Mouse (Mus musculus): ENCODE results near the gene Zhx3. TPM values are rescaled to one million over a fixed set of nuclear protein-coding genes. Genes with fewer than 3 reads are reported as not detected.

Gene Zhx3
- polyA plus RNA-seq, 1 experiment from 2014 or later, result 16.9 TPM

DNA sequence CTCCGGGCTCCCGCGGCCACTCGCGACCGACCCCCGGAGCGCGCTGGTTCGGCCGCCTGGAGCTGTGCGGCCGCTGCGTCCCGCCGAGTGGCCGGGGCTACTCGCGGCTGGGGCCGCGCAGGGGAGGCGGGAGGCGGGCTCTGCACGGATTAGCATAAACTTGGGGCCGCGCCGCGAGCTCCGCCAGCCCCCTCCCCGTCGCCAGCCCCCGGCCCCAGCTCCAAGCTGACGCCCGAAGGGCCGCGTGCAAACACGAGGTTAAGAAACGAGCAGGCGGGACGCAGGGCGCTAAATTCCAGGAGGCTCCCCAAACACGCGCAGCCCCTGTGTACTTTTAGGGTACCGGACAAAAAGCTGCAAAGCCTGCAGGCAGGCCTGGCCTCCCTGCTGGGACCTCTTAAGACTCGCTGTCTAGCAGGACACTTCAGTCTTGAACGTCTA, 39.5 kb upstream of the Zhx3 start, which contains the start of gene Emilin3:
Gene Emilin3, minus strand, starts transcription at position 98 of the 441 bp plus-strand sequence.
- Histone ChIP-seq H3K27me3 (ENCODE audit: control insufficient read depth, insufficient read depth, low read length) (peaks cover 34% of the 10 kb centered on the region), H3K9me3 (ENCODE audit: control insufficient read depth, low read length) (no peaks in the 10 kb centered on the region), H3K27ac (replicated peaks; ENCODE audit: low read depth, low read length) (no peak within 1 kb of the TSS), H3K4me3 (replicated peaks; ENCODE audit: low read depth, low read length) (peak within 1 kb of the TSS; percentile 46), H3K9ac (replicated peaks; ENCODE audit: low read length) (peak within 1 kb of the TSS; percentile 43), H3K4me2 (ENCODE audit: low read length) (peak within 1 kb of the TSS; percentile 84), H3K4me1 (ENCODE audit: control insufficient read depth, insufficient read depth, low read length) (peaks cover 11% of the 10 kb centered on the region; the same call in 1 of the 2 replicates), H3K36me3 (ENCODE audit: control insufficient read depth, insufficient read depth, low read length) (no peaks in the 10 kb centered on the region)
- under 1% methylated on average over 46 of the region's 46 CpGs for WGBS
- DNase-seq (peak; percentile 62), ATAC-seq (ENCODE audit: low FRiP score, low TSS enrichment) (peak; percentile 24)

DNA sequence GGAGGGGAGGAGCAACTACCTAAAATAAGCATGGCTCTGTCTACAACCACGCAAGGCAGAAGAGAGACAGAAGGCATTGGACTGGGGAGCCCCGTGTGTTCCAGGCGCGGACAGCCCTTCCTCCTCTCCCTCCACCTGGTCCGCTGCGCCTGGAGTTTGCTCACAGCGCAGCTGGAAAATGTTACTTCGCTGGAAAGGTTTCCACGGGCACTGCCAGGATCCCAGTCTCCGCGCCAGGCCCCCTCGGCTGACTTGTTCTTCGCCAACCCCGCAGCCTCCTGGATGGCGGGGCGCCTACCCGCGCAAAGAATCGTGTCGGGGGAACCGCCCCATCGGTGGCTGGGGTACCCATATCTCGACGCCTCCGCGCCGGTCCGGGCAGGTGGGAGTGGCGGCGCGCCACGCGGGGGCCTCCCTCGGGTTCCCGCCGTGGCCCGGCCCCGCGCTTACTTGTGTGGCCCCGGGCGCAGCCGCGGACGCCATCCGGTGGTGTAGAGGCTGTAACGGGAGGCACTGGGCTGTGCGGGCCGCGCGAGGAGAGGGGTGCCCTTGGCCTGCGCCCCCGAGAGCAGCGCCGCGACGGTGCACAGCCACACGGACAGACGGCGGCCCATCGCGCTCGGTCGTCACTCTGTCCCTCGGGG, 38.9 kb upstream of the Zhx3 start:
- ATAC-seq (ENCODE audit: low FRiP score, low TSS enrichment) (peak; percentile 55), DNase-seq (peak; percentile 51)
- H3K4me3 ChIP-seq (replicated peaks; ENCODE audit: low read depth, low read length), result peak overlapping the region; percentile 46
- peak overlapping the region; percentile 84 for H3K4me2 ChIP-seq (ENCODE audit: low read length)
- H3K27me3 ChIP-seq (ENCODE audit: control insufficient read depth, insufficient read depth, low read length), result peaks cover 34% of the 10 kb centered on the region
- H3K27ac ChIP-seq (replicated peaks; ENCODE audit: low read depth, low read length), result no peak overlapping the region
- no peaks in the 10 kb centered on the region for H3K9me3 ChIP-seq (ENCODE audit: control insufficient read depth, low read length)
- peak overlapping the region; percentile 43 for H3K9ac ChIP-seq (replicated peaks; ENCODE audit: low read length)
- no peaks in the 10 kb centered on the region for H3K36me3 ChIP-seq (ENCODE audit: control insufficient read depth, insufficient read depth, low read length)
- WGBS, result under 1% methylated on average over 64 of the region's 64 CpGs
- H3K4me1 ChIP-seq (ENCODE audit: control insufficient read depth, insufficient read depth, low read length), result peaks cover 11% of the 10 kb centered on the region; the same call in 1 of the 2 replicates

DNA sequence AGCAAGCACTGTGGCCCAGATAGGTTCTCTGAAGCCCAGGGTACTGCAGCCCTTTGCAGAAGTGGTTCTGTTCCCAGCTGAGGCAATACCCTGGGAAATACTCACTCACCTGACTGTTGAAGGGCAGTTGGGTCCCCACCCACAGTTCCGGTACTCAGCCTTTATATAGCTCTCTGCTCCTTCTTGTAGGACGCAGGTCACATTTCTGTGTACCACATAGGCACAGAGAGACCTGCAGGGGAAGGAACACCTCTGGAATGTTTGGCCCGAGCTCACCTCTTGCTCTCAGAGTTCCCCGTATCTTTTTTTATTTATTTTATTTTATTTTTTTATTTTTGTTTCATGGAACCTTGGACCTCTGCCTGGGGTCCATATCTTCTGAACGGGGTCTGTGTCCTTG, 37.8 kb upstream of the Zhx3 start:
- no peaks in the 10 kb centered on the region for H3K9me3 ChIP-seq (ENCODE audit: control insufficient read depth, low read length)
- H3K27ac ChIP-seq (replicated peaks; ENCODE audit: low read depth, low read length), result no peak overlapping the region
- H3K4me3 ChIP-seq (replicated peaks; ENCODE audit: low read depth, low read length), result no peak overlapping the region
- 90% methylated on average over 5 of the region's 5 CpGs for WGBS
- H3K4me2 ChIP-seq (ENCODE audit: low read length), result no peak overlapping the region
- no peaks in the 10 kb centered on the region for H3K36me3 ChIP-seq (ENCODE audit: control insufficient read depth, insufficient read depth, low read length)
- no peak overlapping the region for H3K9ac ChIP-seq (replicated peaks; ENCODE audit: low read length)
- H3K4me1 ChIP-seq (ENCODE audit: control insufficient read depth, insufficient read depth, low read length), result peaks cover 11% of the 10 kb centered on the region; the same call in 1 of the 2 replicates
- no peak for ATAC-seq (ENCODE audit: low FRiP score, low TSS enrichment)
- no peak for DNase-seq
- peaks cover 34% of the 10 kb centered on the region for H3K27me3 ChIP-seq (ENCODE audit: control insufficient read depth, insufficient read depth, low read length)

DNA sequence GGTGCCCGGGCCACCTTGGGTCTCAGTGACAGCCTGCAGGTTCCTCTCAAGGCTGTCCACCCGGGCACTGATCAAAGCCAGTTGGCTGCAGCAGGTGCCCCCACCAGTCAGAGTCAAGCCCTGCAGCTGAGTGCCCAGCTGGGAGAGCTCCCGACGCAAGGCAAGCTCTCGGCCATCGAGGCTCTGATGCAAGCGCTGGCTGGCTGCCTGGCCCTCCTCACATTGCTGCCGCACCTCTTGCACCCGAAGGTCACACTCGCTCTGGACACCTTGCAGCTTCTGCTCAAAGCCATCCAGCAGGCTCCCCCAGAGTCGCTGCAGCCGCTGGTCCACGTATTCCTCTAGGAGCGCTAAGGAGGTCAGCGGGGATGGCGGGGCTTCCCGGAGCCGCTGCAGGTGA, 35.8 kb upstream of the Zhx3 start:
- H3K4me3 ChIP-seq (replicated peaks; ENCODE audit: low read depth, low read length), result no peak overlapping the region
- peaks cover 34% of the 10 kb centered on the region for H3K27me3 ChIP-seq (ENCODE audit: control insufficient read depth, insufficient read depth, low read length)
- no peak overlapping the region for H3K9ac ChIP-seq (replicated peaks; ENCODE audit: low read length)
- DNase-seq (no peak), ATAC-seq (ENCODE audit: low FRiP score, low TSS enrichment) (no peak)
- H3K27ac ChIP-seq (replicated peaks; ENCODE audit: low read depth, low read length), result no peak overlapping the region
- H3K4me1 ChIP-seq (ENCODE audit: control insufficient read depth, insufficient read depth, low read length), result peaks cover 11% of the 10 kb centered on the region; the same call in 1 of the 2 replicates
- H3K36me3 ChIP-seq (ENCODE audit: control insufficient read depth, insufficient read depth, low read length), result no peaks in the 10 kb centered on the region
- WGBS, result 64% methylated on average over 18 of the region's 18 CpGs
- H3K4me2 ChIP-seq (ENCODE audit: low read length), result no peak overlapping the region
- no peaks in the 10 kb centered on the region for H3K9me3 ChIP-seq (ENCODE audit: control insufficient read depth, low read length)

DNA sequence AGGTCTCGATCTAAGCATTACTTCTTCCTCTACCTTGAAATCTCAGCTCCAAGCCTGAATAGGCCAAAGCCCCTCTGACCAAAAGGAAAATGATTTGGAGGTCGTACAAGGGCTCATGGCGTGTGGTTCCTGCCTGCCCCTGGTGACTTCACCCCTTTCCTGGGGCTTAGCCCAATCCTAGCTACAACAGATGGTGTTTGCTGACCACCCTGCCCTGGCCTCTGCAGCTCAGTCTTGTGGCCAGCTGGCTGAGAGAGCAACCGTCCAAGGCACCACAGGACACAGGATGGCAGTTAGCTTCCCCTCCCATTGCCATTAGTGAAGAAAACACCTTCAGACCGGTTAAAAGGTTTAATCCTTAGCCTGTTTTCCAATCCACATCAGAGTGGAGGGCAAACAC, 33.3 kb upstream of the Zhx3 start:
- H3K4me3 ChIP-seq (replicated peaks; ENCODE audit: low read depth, low read length), result no peak overlapping the region
- no peaks in the 10 kb centered on the region for H3K9me3 ChIP-seq (ENCODE audit: control insufficient read depth, low read length)
- WGBS, result 82% methylated on average over 5 of the region's 5 CpGs
- ATAC-seq (ENCODE audit: low FRiP score, low TSS enrichment) (no peak), DNase-seq (no peak)
- H3K27me3 ChIP-seq (ENCODE audit: control insufficient read depth, insufficient read depth, low read length), result peaks cover 13% of the 10 kb centered on the region
- H3K4me1 ChIP-seq (ENCODE audit: control insufficient read depth, insufficient read depth, low read length), result no peaks in the 10 kb centered on the region
- H3K27ac ChIP-seq (replicated peaks; ENCODE audit: low read depth, low read length), result no peak overlapping the region
- H3K4me2 ChIP-seq (ENCODE audit: low read length), result no peak overlapping the region
- no peak overlapping the region for H3K9ac ChIP-seq (replicated peaks; ENCODE audit: low read length)
- H3K36me3 ChIP-seq (ENCODE audit: control insufficient read depth, insufficient read depth, low read length), result no peaks in the 10 kb centered on the region

GRCm38 (mm10) chr2:160905301-160905700, 32.5 kb upstream of the Zhx3 start:
- no peak for DNase-seq
- WGBS, result 95% methylated on average over 12 of the region's 12 CpGs
- no peak overlapping the region for H3K9ac ChIP-seq (replicated peaks; ENCODE audit: low read length)

GRCm38 (mm10) chr2:160901656-160902412, 29.0 kb upstream of the Zhx3 start:
- H3K4me1 ChIP-seq (ENCODE audit: control insufficient read depth, insufficient read depth, low read length), result no peaks in the 10 kb centered on the region
- 81% methylated on average over 7 of the region's 7 CpGs for WGBS
- DNase-seq (no peak), ATAC-seq (ENCODE audit: low FRiP score, low TSS enrichment) (no peak)
- H3K36me3 ChIP-seq (ENCODE audit: control insufficient read depth, insufficient read depth, low read length), result no peaks in the 10 kb centered on the region
- no peaks in the 10 kb centered on the region for H3K27me3 ChIP-seq (ENCODE audit: control insufficient read depth, insufficient read depth, low read length)
- H3K4me3 ChIP-seq (replicated peaks; ENCODE audit: low read depth, low read length), result no peak overlapping the region
- no peak overlapping the region for H3K9ac ChIP-seq (replicated peaks; ENCODE audit: low read length)
- no peak overlapping the region for H3K27ac ChIP-seq (replicated peaks; ENCODE audit: low read depth, low read length)
- H3K4me2 ChIP-seq (ENCODE audit: low read length), result no peak overlapping the region
- no peaks in the 10 kb centered on the region for H3K9me3 ChIP-seq (ENCODE audit: control insufficient read depth, low read length)

More at GRCm38 (mm10) chr2:160905301-160905700, 32.5 kb upstream of the Zhx3 start:
- H3K4me3 ChIP-seq (replicated peaks; ENCODE audit: low read depth, low read length), result no peak overlapping the region
- no peak overlapping the region for H3K4me2 ChIP-seq (ENCODE audit: low read length)
- no peak for ATAC-seq (ENCODE audit: low FRiP score, low TSS enrichment)
- no peaks in the 10 kb centered on the region for H3K9me3 ChIP-seq (ENCODE audit: control insufficient read depth, low read length)
- no peak overlapping the region for H3K27ac ChIP-seq (replicated peaks; ENCODE audit: low read depth, low read length)
- no peaks in the 10 kb centered on the region for H3K4me1 ChIP-seq (ENCODE audit: control insufficient read depth, insufficient read depth, low read length)
- H3K27me3 ChIP-seq (ENCODE audit: control insufficient read depth, insufficient read depth, low read length), result peaks cover 5% of the 10 kb centered on the region; the same call in 1 of the 2 replicates
- H3K36me3 ChIP-seq (ENCODE audit: control insufficient read depth, insufficient read depth, low read length), result no peaks in the 10 kb centered on the region

- ATAC-seq (ENCODE audit: low FRiP score, low TSS enrichment) (no peak), DNase-seq (no peak)
- H3K9ac ChIP-seq (replicated peaks; ENCODE audit: low read length), result no peak overlapping the region
- peaks cover 9% of the 10 kb centered on the region for H3K4me1 ChIP-seq (ENCODE audit: control insufficient read depth, insufficient read depth, low read length)
- H3K27ac ChIP-seq (replicated peaks; ENCODE audit: low read depth, low read length), result no peak overlapping the region
- peaks cover 13% of the 10 kb centered on the region; the same call in 1 of the 2 replicates for H3K27me3 ChIP-seq (ENCODE audit: control insufficient read depth, insufficient read depth, low read length)
- 87% methylated on average over 9 of the region's 9 CpGs for WGBS
- H3K36me3 ChIP-seq (ENCODE audit: control insufficient read depth, insufficient read depth, low read length), result no peaks in the 10 kb centered on the region
- no peak overlapping the region for H3K4me3 ChIP-seq (replicated peaks; ENCODE audit: low read depth, low read length)
- no peak overlapping the region for H3K4me2 ChIP-seq (ENCODE audit: low read length)
- H3K9me3 ChIP-seq (ENCODE audit: control insufficient read depth, low read length), result no peaks in the 10 kb centered on the region
These were observed 18.9 kb upstream of the Zhx3 start for GRCm38 (mm10) chr2:160891697-160892096.
